Mouse (Mus musculus) telencephalon, adult 2 months (tissue): ENCODE results near the gene Uhrf2.

ENCODE experiments used
- DNase-seq: peaks from one replicate; pipeline ENCODE4 v3.0.0-alpha.2; 2011; ENCODE audit warnings: low read depth, low spot score

Uhrf2 gene

GRCm38 (mm10) chr19:30124999-30125669 lies 94.8 kb downstream of the Uhrf2 start:
- DNase-seq: no peak

GRCm38 (mm10) chr19:30125670-30126059 lies 95.4 kb downstream of the Uhrf2 start:
- no peak for DNase-seq

GRCm38 (mm10) chr19:30128177-30128576 lies 97.9 kb downstream of the Uhrf2 start:
- no peak for DNase-seq

- DNase-seq: no peak
Measured at GRCm38 (mm10) chr19:30136308-30136707, 106.0 kb downstream of the Uhrf2 start.
